Mouse (Mus musculus) hindbrain, embryonic 12.5 days (tissue): ENCODE data around the gene Cat. TPM values are rescaled to one million over a fixed set of nuclear protein-coding genes. Genes with fewer than 3 reads are reported as not detected.

ENCODE experiments used
- ATAC-seq: fragments of 200-750 bp; cut with Nextera tagmentation; 2 replicates; pipeline ENCODE4 v1.8.0; 2017; ENCODE audit warnings: moderate TSS enrichment; ENCODE audit not compliant: low FRiP score
- H3K27ac ChIP-seq: fragments of 300-500 bp; sonication (generic); 2 replicates; pipeline ENCODE4 v1.5.1; 2016; ENCODE audit warnings: mild to moderate bottlenecking
- H3K27me3 ChIP-seq: fragments of 300-500 bp; sonication (generic); 2 replicates; pipeline ENCODE4 v1.6.1; 2016; ENCODE audit warnings: mild to moderate bottlenecking
- H3K36me3 ChIP-seq: fragments of 300-500 bp; sonication (generic); 2 replicates; pipeline ENCODE4 v1.6.1; 2016; ENCODE audit warnings: mild to moderate bottlenecking
- H3K4me1 ChIP-seq: fragments of 300-500 bp; sonication (generic); 2 replicates; pipeline ENCODE4 v1.6.1; 2016
- H3K4me2 ChIP-seq: fragments of 300-500 bp; sonication (generic); replicated peaks from 2 replicates; pipeline ENCODE4 v1.6.1; 2016; ENCODE audit warnings: mild to moderate bottlenecking
- H3K4me3 ChIP-seq: fragments of 300-500 bp; sonication (generic); 2 replicates; pipeline ENCODE4 v1.5.1; 2016; ENCODE audit warnings: mild to moderate bottlenecking
- H3K9ac ChIP-seq: fragments of 300-500 bp; sonication (generic); 2 replicates; pipeline ENCODE4 v1.6.1; 2016; ENCODE audit warnings: mild to moderate bottlenecking, moderate library complexity
- H3K9me3 ChIP-seq: fragments of 300-500 bp; sonication (generic); replicated peaks from 2 replicates; pipeline ENCODE4 v1.6.1; 2016; ENCODE audit warnings: mild to moderate bottlenecking
- WGBS: fragments of 180-500 bp; shearing (Covaris S2); methylation state at CpG from one replicate; pipeline ENCODE4 v1.1.7; 2016; 5-methylcytosine and 5-hydroxymethylcytosine counted together
- polyA plus RNA-seq: library from polyadenylated mRNA; unstranded; fragments of >200 nt; fragmentation: Nextera tagmentation; extraction: Ambion mirVana; gene quantifications from 2 replicates; pipeline ENCODE4 v1.2.1, GENCODE M21; 2016

The Cat gene
- polyA plus RNA-seq, 1 experiment from 2014 or later = 91.6 TPM

- no peaks in the 10 kb centered on the region for H3K36me3 ChIP-seq
- H3K4me3 ChIP-seq = no peak overlapping the region
- no peak overlapping the region for H3K9ac ChIP-seq
- no peaks in the 10 kb centered on the region for H3K9me3 ChIP-seq
- H3K4me2 ChIP-seq = no peak overlapping the region
- H3K27ac ChIP-seq = no peak overlapping the region
- WGBS = 76% methylated on average over 4 of the region's 4 CpGs
- H3K27me3 ChIP-seq = no peaks in the 10 kb centered on the region
- no peak for ATAC-seq
- no peaks in the 10 kb centered on the region for H3K4me1 ChIP-seq
These were observed 8.9 kb upstream of the Cat start for GRCm38 (mm10) chr2:103493827-103494226.

GRCm38 (mm10) chr2:103492526-103492925 is 7.6 kb upstream of the Cat start:
- ATAC-seq = no peak
- Histone ChIP-seq H3K4me2 (no peak overlapping the region), H3K36me3 (no peaks in the 10 kb centered on the region), H3K27ac (no peak overlapping the region), H3K9ac (no peak overlapping the region), H3K4me1 (no peaks in the 10 kb centered on the region), H3K4me3 (no peak overlapping the region), H3K27me3 (no peaks in the 10 kb centered on the region), H3K9me3 (no peaks in the 10 kb centered on the region)
- 91% methylated on average over 4 of the region's 4 CpGs for WGBS

GRCm38 (mm10) chr2:103483986-103484520 is 907 bp downstream of the Cat start:
- WGBS = 39% methylated on average over 5 of the region's 5 CpGs
- H3K27me3 ChIP-seq = no peaks in the 10 kb centered on the region
- peak overlapping the region; percentile 85 for H3K9ac ChIP-seq
- H3K9me3 ChIP-seq = no peaks in the 10 kb centered on the region
- H3K4me2 ChIP-seq = peak overlapping the region; percentile 66
- peaks cover 18% of the 10 kb centered on the region for H3K4me1 ChIP-seq
- H3K36me3 ChIP-seq = no peaks in the 10 kb centered on the region
- ATAC-seq = no peak
- peak overlapping the region; percentile 79 for H3K4me3 ChIP-seq
- H3K27ac ChIP-seq = peak overlapping the region; percentile 97; the same call in 1 of the 2 replicates

- WGBS = 88% methylated on average over 7 of the region's 7 CpGs
- Histone ChIP-seq H3K4me2 (peak overlapping the region; percentile 66), H3K27ac (no peak overlapping the region), H3K27me3 (no peaks in the 10 kb centered on the region), H3K4me3 (peak overlapping the region; percentile 79), H3K4me1 (peaks cover 18% of the 10 kb centered on the region), H3K36me3 (no peaks in the 10 kb centered on the region), H3K9me3 (no peaks in the 10 kb centered on the region), H3K9ac (peak overlapping the region; percentile 85)
- ATAC-seq = no peak
These were observed 1.5 kb downstream of the Cat start for GRCm38 (mm10) chr2:103483289-103483985.

GRCm38 (mm10) chr2:103481314-103482231 is 3.4 kb downstream of the Cat start:
- Histone ChIP-seq H3K4me2 (no peak overlapping the region), H3K27me3 (no peaks in the 10 kb centered on the region), H3K9ac (no peak overlapping the region), H3K27ac (no peak overlapping the region), H3K4me3 (no peak overlapping the region), H3K36me3 (no peaks in the 10 kb centered on the region), H3K9me3 (no peaks in the 10 kb centered on the region), H3K4me1 (peaks cover 18% of the 10 kb centered on the region)
- 88% methylated on average over 11 of the region's 11 CpGs for WGBS
- ATAC-seq = no peak

- WGBS = 93% methylated on average over 4 of the region's 4 CpGs
- Histone ChIP-seq H3K9ac (no peak overlapping the region), H3K27me3 (no peaks in the 10 kb centered on the region), H3K4me3 (no peak overlapping the region), H3K4me2 (no peak overlapping the region), H3K4me1 (peaks cover 18% of the 10 kb centered on the region), H3K27ac (no peak overlapping the region), H3K9me3 (no peaks in the 10 kb centered on the region), H3K36me3 (no peaks in the 10 kb centered on the region)
- no peak for ATAC-seq
These were observed 4.1 kb downstream of the Cat start for GRCm38 (mm10) chr2:103480871-103481270.

GRCm38 (mm10) chr2:103480240-103480639 is 4.7 kb downstream of the Cat start:
- Histone ChIP-seq H3K9me3 (no peaks in the 10 kb centered on the region), H3K27ac (no peak overlapping the region), H3K9ac (no peak overlapping the region), H3K4me3 (no peak overlapping the region), H3K4me2 (no peak overlapping the region), H3K27me3 (no peaks in the 10 kb centered on the region), H3K4me1 (peaks cover 18% of the 10 kb centered on the region), H3K36me3 (peaks cover 5% of the 10 kb centered on the region)
- whole genome bisulfite sequencing = 86% methylated on average over 8 of the region's 8 CpGs
- ATAC-seq = no peak

- Histone ChIP-seq H3K36me3 (peaks cover 23% of the 10 kb centered on the region), H3K4me2 (no peak overlapping the region), H3K9me3 (no peaks in the 10 kb centered on the region), H3K9ac (no peak overlapping the region), H3K4me3 (no peak overlapping the region), H3K27me3 (no peaks in the 10 kb centered on the region), H3K4me1 (peaks cover 7% of the 10 kb centered on the region), H3K27ac (no peak overlapping the region)
- 97% methylated on average over 3 of the region's 3 CpGs for WGBS
- ATAC-seq = no peak
These were observed 6.6 kb downstream of the Cat start for GRCm38 (mm10) chr2:103478326-103478725.

GRCm38 (mm10) chr2:103477456-103477855 is 7.5 kb downstream of the Cat start:
- peaks cover 32% of the 10 kb centered on the region for H3K36me3 ChIP-seq
- no peak overlapping the region for H3K27ac ChIP-seq
- no peak for ATAC-seq
- 80% methylated on average over 4 of the region's 4 CpGs for WGBS
- no peaks in the 10 kb centered on the region for H3K27me3 ChIP-seq
- H3K4me2 ChIP-seq = no peak overlapping the region
- H3K9me3 ChIP-seq = no peaks in the 10 kb centered on the region
- H3K4me1 ChIP-seq = no peaks in the 10 kb centered on the region
- no peak overlapping the region for H3K4me3 ChIP-seq
- no peak overlapping the region for H3K9ac ChIP-seq

GRCm38 (mm10) chr2:103476657-103477056 is 8.3 kb downstream of the Cat start:
- Histone ChIP-seq H3K36me3 (peaks cover 34% of the 10 kb centered on the region), H3K4me2 (no peak overlapping the region), H3K9ac (no peak overlapping the region), H3K27ac (no peak overlapping the region), H3K4me1 (no peaks in the 10 kb centered on the region), H3K9me3 (no peaks in the 10 kb centered on the region), H3K4me3 (no peak overlapping the region), H3K27me3 (no peaks in the 10 kb centered on the region)
- 88% methylated on average over 11 of the region's 11 CpGs for WGBS
- ATAC-seq = no peak

GRCm38 (mm10) chr2:103476180-103476579 is 8.8 kb downstream of the Cat start:
- 93% methylated on average over 2 of the region's 2 CpGs for WGBS
- Histone ChIP-seq H3K9ac (no peak overlapping the region), H3K36me3 (peaks cover 39% of the 10 kb centered on the region), H3K9me3 (no peaks in the 10 kb centered on the region), H3K27me3 (no peaks in the 10 kb centered on the region), H3K4me3 (no peak overlapping the region), H3K4me1 (no peaks in the 10 kb centered on the region), H3K27ac (no peak overlapping the region), H3K4me2 (no peak overlapping the region)
- no peak for ATAC-seq

GRCm38 (mm10) chr2:103473362-103473761 is 11.6 kb downstream of the Cat start:
- ATAC-seq = no peak

More at GRCm38 (mm10) chr2:103473362-103473761, 11.6 kb downstream of the Cat start:
- 98% methylated on average over 3 of the region's 3 CpGs for WGBS
- no peak overlapping the region for H3K4me2 ChIP-seq
- H3K4me3 ChIP-seq = no peak overlapping the region
- H3K27me3 ChIP-seq = no peaks in the 10 kb centered on the region
- no peak overlapping the region for H3K9ac ChIP-seq
- peaks cover 59% of the 10 kb centered on the region for H3K36me3 ChIP-seq
- no peak overlapping the region for H3K27ac ChIP-seq
- no peaks in the 10 kb centered on the region for H3K4me1 ChIP-seq
- H3K9me3 ChIP-seq = no peaks in the 10 kb centered on the region
